Mouse (Mus musculus) colon, adult 2 months (tissue): Measurements from ENCODE around the gene Bfsp1. TPM values are rescaled to one million over a fixed set of nuclear protein-coding genes. Genes with fewer than 3 reads are reported as not detected.

ENCODE experiments used
- polyA plus RNA-seq: library from polyadenylated mRNA; depleted of rRNA; stranded (reverse); fragments of >200 nt; gene quantifications from 2 replicates; pipeline ENCODE4 v1.2.3, GENCODE M21; 2012; rRNA removed

Gene Bfsp1
- 6.1 and 6.6 TPM in 2 replicates for polyA plus RNA-seq

GRCm38 (mm10) chr2:143862484-143863231, at the start of gene Bfsp1:
Bfsp1 (minus strand) TSS chr2:143863173.

Other genes starting within 250 kb of the Bfsp1 start
- gene Dstn, start 52.1 kb upstream of the Bfsp1 start, polyA plus RNA-seq, result 86.0 and 107 TPM in 2 replicates
- 148 and 161 TPM in 2 replicates for gene Rrbp1, start 148.1 kb upstream of the Bfsp1 start, polyA plus RNA-seq
- gene Banf2, start 169.9 kb upstream of the Bfsp1 start, polyA plus RNA-seq, result not detected in 2 replicates